Mouse (Mus musculus) stomach, postnatal 0 days (tissue): Measurements from ENCODE around the gene Bcl9l. TPM values are rescaled to one million over a fixed set of nuclear protein-coding genes. Genes with fewer than 3 reads are reported as not detected.

Experiments used
- ATAC-seq: fragments of 200-750 bp; cut with Nextera tagmentation; 2 replicates; pipeline ENCODE4 v1.8.0; 2017; ENCODE audit not compliant: low FRiP score, low TSS enrichment
- DNase-seq: peaks from one replicate; pipeline ENCODE4 v3.0.0-alpha.2; 2016; ENCODE audit warnings: low spot score
- H3K27ac ChIP-seq: fragments of 300-500 bp; sonication (generic); replicated peaks from 2 replicates; pipeline ENCODE4 v1.5.1; 2014; ENCODE audit warnings: mild to moderate bottlenecking, control low read depth
- H3K27me3 ChIP-seq: fragments of 300-500 bp; sonication (generic); 2 replicates; pipeline ENCODE4 v1.6.1; 2014; ENCODE audit warnings: low read length; ENCODE audit not compliant: control insufficient read depth, insufficient read depth
- H3K36me3 ChIP-seq: fragments of 300-500 bp; sonication (generic); 2 replicates; pipeline ENCODE4 v1.6.1; 2014; ENCODE audit warnings: low read length, mixed read lengths; ENCODE audit not compliant: control insufficient read depth, insufficient read depth
- H3K4me1 ChIP-seq: fragments of 300-500 bp; sonication (generic); replicated peaks from 2 replicates; pipeline ENCODE4 v1.6.1; 2014; ENCODE audit warnings: antibody characterized with exemption; ENCODE audit not compliant: control insufficient read depth, insufficient read depth
- H3K4me2 ChIP-seq: fragments of 300-500 bp; sonication (generic); replicated peaks from 2 replicates; pipeline ENCODE4 v1.6.1; 2014; ENCODE audit warnings: low read depth, mild to moderate bottlenecking, control low read depth, moderate library complexity
- H3K4me3 ChIP-seq: fragments of 300-500 bp; sonication (generic); 2 replicates; pipeline ENCODE4 v1.5.1; 2014; ENCODE audit warnings: low read depth, low read length, control low read depth
- H3K9ac ChIP-seq: fragments of 300-500 bp; sonication (generic); 2 replicates; pipeline ENCODE4 v1.6.1; 2014; ENCODE audit warnings: mild to moderate bottlenecking, low read length, control low read depth, mixed read lengths
- H3K9me3 ChIP-seq: fragments of 300-500 bp; sonication (generic); 2 replicates; pipeline ENCODE4 v1.6.1; 2016; ENCODE audit warnings: low read length; ENCODE audit not compliant: control insufficient read depth
- CTCF ChIP-seq: IDR thresholded peaks from 2 replicates; pipeline ENCODE4 v1.5.1; 2016; ENCODE audit warnings: antibody characterized with exemption, low read depth, mild to moderate bottlenecking, moderate library complexity
- EP300 ChIP-seq: optimal IDR thresholded peaks from 2 replicates; pipeline ENCODE3; 2016; ENCODE audit warnings: antibody characterized with exemption
- WGBS: fragments of 180-500 bp; shearing (Covaris S2); extraction: QIAGEN DNeasy Blood & Tissue Kit; methylation state at CpG from one replicate; pipeline ENCODE4 v1.1.7; 2014; 5-methylcytosine and 5-hydroxymethylcytosine counted together
- polyA plus RNA-seq: library from polyadenylated mRNA; unstranded; fragments of >200 nt; fragmentation: Nextera tagmentation; extraction: Ambion mirVana; gene quantifications from 2 replicates; pipeline ENCODE4 v1.2.1, GENCODE M21; 2015

The Bcl9l gene
- polyA plus RNA-seq, 1 experiment from 2014 or later: 5.2 TPM

DNA sequence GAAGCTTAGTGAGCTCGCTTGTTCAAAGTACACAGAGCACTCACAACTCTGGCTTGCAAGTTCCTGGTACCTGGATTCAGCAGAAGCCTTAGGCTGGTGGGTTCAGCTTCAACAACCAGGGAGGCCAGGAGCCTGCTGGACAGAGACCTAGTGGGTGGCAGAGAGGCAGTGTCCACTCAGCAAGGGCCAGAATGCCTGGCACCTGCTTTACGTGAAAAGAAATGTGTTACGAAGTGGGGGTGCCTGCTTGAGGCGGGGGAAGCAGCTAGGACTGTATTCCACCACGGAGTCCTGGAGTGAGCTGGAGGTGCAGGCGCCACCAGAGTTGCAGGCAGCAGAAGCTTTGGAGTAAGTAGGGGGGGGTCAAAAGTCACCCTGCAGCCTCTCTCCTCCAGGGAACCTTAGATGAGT, 2.5 kb downstream of the Bcl9l start:
- ATAC-seq: no peak
- Histone ChIP-seq H3K4me3 (peak overlapping the region; percentile 99), H3K4me2 (peak overlapping the region; percentile 77), H3K9me3 (no peaks in the 10 kb centered on the region), H3K36me3 (no peaks in the 10 kb centered on the region), H3K4me1 (peaks cover 35% of the 10 kb centered on the region), H3K27me3 (no peaks in the 10 kb centered on the region), H3K27ac (peak overlapping the region; percentile 98), H3K9ac (peak overlapping the region; percentile 60)
- WGBS: 14% methylated on average over 6 of the region's 6 CpGs
- no peak for DNase-seq
- no peak for TF ChIP-seq CTCF
- TF ChIP-seq EP300: no peak

DNA sequence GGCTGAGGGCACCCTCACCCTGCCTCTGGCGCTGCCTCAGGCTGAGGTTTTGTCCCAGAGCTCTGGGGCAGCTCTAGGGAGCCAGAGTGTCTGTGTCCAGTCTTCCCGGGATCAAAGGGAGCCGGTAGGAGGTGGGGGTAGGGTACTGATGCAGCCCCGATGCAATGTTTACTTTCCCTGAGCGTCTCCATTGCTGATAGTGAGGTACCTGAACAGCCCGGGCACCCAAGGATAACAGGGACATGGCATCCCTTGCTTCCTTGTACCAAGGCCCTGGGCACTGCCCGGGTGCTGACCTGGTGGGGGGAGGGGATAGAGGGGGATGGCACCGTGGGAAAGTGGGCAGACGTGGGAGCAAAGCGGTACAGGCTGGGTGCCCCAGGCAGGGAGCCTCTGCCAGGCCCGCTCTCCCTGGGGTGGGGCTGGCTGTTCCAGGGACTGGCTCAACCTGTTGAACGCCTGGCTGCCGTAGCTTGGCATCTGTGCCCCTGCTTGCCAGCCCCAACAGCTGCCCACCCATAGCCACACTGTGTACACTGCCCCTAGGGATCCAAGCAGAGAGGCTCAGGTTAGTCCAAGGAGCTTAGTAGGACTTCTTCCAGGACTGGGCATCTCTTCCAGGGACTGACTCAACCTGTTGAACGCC, 3.0 kb downstream of the Bcl9l start:
- peak overlapping the region; percentile 60 for H3K9ac ChIP-seq
- peak overlapping the region; percentile 99 for H3K4me3 ChIP-seq
- no peaks in the 10 kb centered on the region for H3K36me3 ChIP-seq
- 19% methylated on average over 12 of the region's 14 CpGs for WGBS
- ATAC-seq: peak; percentile 2; the same call in 1 of the 2 replicates
- H3K27me3 ChIP-seq: no peaks in the 10 kb centered on the region
- peak; percentile 46 for TF ChIP-seq EP300
- TF ChIP-seq CTCF: no peak
- no peaks in the 10 kb centered on the region for H3K9me3 ChIP-seq
- H3K27ac ChIP-seq: peak overlapping the region; percentile 98
- peaks cover 38% of the 10 kb centered on the region for H3K4me1 ChIP-seq
- DNase-seq: peak; percentile 71
- H3K4me2 ChIP-seq: peak overlapping the region; percentile 77

DNA sequence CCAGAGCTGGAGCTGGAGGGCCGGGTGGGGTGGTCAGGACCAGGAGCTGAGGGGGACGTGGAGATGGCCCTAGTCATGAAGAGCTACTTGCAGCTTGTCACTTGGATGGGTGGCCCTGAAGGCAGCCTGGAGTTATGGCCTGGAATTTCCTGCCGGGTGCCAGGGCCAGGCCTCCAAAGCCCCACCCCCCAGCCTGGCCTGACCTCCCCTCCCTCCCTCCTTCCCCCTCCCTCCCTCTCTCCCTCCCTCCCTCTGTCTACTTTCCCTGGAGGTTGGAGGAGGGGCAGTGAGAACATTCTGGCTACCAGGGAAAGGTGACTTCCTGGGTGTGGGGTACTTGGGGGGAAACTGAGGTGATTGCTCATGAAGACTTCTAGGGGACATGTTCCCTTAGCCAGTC, 3.7 kb downstream of the Bcl9l start:
- ATAC-seq (no peak), DNase-seq (peak; percentile 73)
- Histone ChIP-seq H3K27ac (peak overlapping the region; percentile 98), H3K9me3 (no peaks in the 10 kb centered on the region), H3K9ac (peak overlapping the region; percentile 60), H3K4me1 (peaks cover 44% of the 10 kb centered on the region), H3K4me2 (peak overlapping the region; percentile 77), H3K27me3 (no peaks in the 10 kb centered on the region), H3K36me3 (no peaks in the 10 kb centered on the region), H3K4me3 (peak overlapping the region; percentile 99)
- WGBS: 6% methylated on average over 3 of the region's 3 CpGs
- TF ChIP-seq EP300: no peak
- no peak for TF ChIP-seq CTCF

DNA sequence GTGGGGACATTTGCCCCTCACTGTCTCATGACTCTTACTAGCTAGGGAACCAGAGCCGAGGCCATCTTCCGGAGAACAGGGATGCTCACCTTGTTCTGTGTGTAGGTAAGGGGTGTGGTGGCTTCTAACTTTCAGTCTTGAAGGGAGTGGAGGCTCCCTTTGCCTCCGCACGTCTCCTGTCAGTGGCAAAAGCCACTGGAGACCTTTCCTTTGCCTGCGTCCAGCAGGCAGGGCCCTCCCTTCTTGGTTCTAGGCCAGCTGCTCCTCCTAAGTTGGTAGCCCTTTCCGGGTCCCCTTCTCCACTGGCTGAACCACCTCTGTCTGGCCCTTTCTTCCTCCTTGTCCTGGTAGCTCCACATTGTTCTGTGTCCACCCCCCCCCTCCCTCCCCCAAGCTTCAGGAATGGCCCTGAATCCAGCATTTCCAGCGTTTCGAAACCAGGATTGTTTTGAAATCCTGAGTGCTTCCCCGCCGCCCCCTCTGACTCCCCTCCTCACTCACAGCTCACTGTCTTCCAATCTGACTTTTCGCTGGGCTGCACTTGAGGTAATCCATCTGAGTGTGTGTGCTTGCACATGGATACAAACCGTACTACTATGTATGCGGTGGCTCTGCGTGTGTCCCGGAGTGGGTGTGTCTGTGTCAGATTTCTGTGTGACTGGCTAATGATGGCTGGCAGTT, 4.3 kb downstream of the Bcl9l start:
- WGBS: 5% methylated on average over 15 of the region's 15 CpGs
- H3K27me3 ChIP-seq: no peaks in the 10 kb centered on the region
- H3K9me3 ChIP-seq: no peaks in the 10 kb centered on the region
- no peaks in the 10 kb centered on the region for H3K36me3 ChIP-seq
- DNase-seq (peak; percentile 69), ATAC-seq (no peak)
- peaks cover 44% of the 10 kb centered on the region for H3K4me1 ChIP-seq
- H3K9ac ChIP-seq: peak overlapping the region; percentile 60
- H3K4me2 ChIP-seq: peak overlapping the region; percentile 77
- peak overlapping the region; percentile 98 for H3K27ac ChIP-seq
- peak overlapping the region; percentile 99 for H3K4me3 ChIP-seq
- TF ChIP-seq EP300 (no peak), CTCF (no peak)

DNA sequence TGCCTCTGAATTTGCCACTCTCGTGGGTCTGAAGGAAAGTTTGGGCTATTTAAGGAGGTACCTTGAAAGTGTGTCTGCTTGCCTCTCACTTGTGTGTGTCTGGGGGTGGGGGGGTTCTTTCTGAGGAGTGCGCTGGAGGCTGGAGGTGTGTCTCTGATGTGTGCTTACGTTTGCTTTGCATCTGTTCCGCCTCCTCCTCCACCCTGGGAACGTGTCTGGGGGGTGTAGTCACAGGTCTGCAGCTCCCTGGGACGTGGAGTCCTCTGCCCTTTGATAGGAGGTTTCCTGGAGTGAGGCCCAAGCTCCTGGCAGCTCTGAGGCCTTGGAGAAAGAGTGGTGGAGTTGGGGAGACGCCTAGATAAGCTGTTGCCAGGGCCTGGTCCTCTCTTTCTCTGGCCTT, 4.8 kb downstream of the Bcl9l start:
- ATAC-seq: peak; percentile 67
- Histone ChIP-seq H3K9me3 (no peaks in the 10 kb centered on the region), H3K27ac (peak overlapping the region; percentile 98), H3K4me3 (peak overlapping the region; percentile 99), H3K36me3 (no peaks in the 10 kb centered on the region), H3K27me3 (no peaks in the 10 kb centered on the region), H3K4me2 (peak overlapping the region; percentile 77), H3K9ac (peak overlapping the region; percentile 60), H3K4me1 (peaks cover 45% of the 10 kb centered on the region)
- 5% methylated on average over 7 of the region's 7 CpGs for WGBS
- peak; percentile 92 for DNase-seq
- no peak for TF ChIP-seq EP300
- no peak for TF ChIP-seq CTCF

DNA sequence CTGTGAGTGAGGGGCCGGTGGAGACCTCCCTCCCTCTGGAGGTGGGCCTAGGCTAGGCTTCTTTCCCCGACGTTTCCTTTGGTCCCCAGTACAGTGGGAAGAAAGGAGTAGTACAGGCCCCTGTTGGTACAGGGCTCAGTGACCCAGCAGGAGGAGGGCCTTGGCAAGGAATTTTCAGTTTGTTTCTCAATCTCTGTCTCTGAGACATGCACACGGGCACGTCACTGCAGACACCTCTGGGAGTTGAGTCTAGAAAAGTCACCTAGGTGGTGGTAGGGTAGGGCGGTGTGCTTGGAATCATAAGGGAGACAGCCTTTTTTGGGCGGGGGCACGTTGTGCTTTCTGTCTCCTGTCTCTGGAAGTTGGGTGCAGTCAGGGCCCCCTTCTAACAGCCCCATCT, 5.8 kb downstream of the Bcl9l start:
- no peak for ATAC-seq
- peak overlapping the region; percentile 77 for H3K4me2 ChIP-seq
- H3K36me3 ChIP-seq: no peaks in the 10 kb centered on the region
- no peak for DNase-seq
- no peak for TF ChIP-seq CTCF
- TF ChIP-seq EP300: peak; percentile 65
- 4% methylated on average over 8 of the region's 8 CpGs for WGBS
- H3K9ac ChIP-seq: peak overlapping the region; percentile 57
- peak overlapping the region; percentile 99 for H3K4me3 ChIP-seq
- H3K27me3 ChIP-seq: no peaks in the 10 kb centered on the region
- peak overlapping the region; percentile 98 for H3K27ac ChIP-seq
- H3K9me3 ChIP-seq: no peaks in the 10 kb centered on the region
- peaks cover 47% of the 10 kb centered on the region for H3K4me1 ChIP-seq
